Comparison of ENCODE assay signal across 18 mouse cellular contexts in the genomic region with DNA sequence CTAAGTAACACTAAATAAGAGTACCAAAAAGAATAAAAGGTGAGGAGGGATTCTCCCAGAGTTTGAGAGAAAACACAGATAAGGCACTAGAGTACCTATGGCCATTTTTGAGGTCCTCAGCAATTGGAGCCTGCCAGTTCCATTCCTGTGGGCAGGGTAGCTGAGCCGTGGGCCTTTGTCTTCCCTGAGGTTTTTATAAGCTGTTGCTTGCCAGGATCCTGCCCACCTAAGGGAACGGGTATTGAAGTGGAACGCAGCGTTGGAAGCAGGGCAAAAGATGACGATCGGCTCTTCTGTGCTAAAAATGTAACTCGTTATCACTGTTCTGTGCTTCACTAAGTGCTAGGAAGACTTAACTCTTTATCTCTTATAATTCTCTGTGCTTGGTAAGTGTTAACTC.
"Had no signal": no experiment of that assay in that cellular context is flagged by ENCODE, and none has a peak within 500 bp of the region (broad histone marks: within the 10 kb centered on the region; RNA-seq: fewer than 3 reads in every experiment).

No protein-coding gene starts in this region.

- H3K9me3 ChIP-seq: limb, embryonic 12.5 days; liver, embryonic 15.5 days; midbrain, embryonic 15.5 days; neural tube, embryonic 13.5 days; stomach, embryonic 15.5 days had no signal

- H3K4me1 ChIP-seq: limb, embryonic 12.5 days; midbrain, embryonic 15.5 days; neural tube, embryonic 13.5 days; stomach, embryonic 15.5 days had no signal

- H3K36me3 ChIP-seq: midbrain, embryonic 15.5 days had no signal

- H3K27ac ChIP-seq: kidney, postnatal 0 days; limb, embryonic 12.5 days; liver, embryonic 15.5 days; midbrain, embryonic 15.5 days; neural tube, embryonic 13.5 days; stomach, embryonic 15.5 days had no signal

- H3K4me3 ChIP-seq: limb, embryonic 12.5 days; liver, embryonic 15.5 days; midbrain, embryonic 15.5 days; neural tube, embryonic 13.5 days; stomach, embryonic 15.5 days had no signal

- DNase-seq: kidney, adult 9 months; kidney, postnatal 36 days; layer of hippocampus, adult 9-11 months; layer of hippocampus, postnatal 36 days; liver; lung, adult 2 months; lung, postnatal 36 days; right cerebral cortex, postnatal 14 days; thymus, adult 2 months; thymus, postnatal 25 days had no signal

- H3K4me2 ChIP-seq: limb, embryonic 12.5 days; liver, embryonic 15.5 days; midbrain, embryonic 11.5 days; midbrain, embryonic 15.5 days; neural tube, embryonic 13.5 days; stomach, embryonic 15.5 days had no signal

- ATAC-seq: lung, postnatal 0 days; midbrain, embryonic 15.5 days had no signal

- H3K9ac ChIP-seq: limb, embryonic 12.5 days; liver, embryonic 15.5 days; midbrain, embryonic 15.5 days; neural tube, embryonic 13.5 days; stomach, embryonic 15.5 days had no signal

- H3K27me3 ChIP-seq: limb, embryonic 12.5 days; liver, embryonic 15.5 days; midbrain, embryonic 15.5 days; neural tube, embryonic 13.5 days; stomach, embryonic 15.5 days had no signal
